Mouse (Mus musculus): ENCODE measurements at regions not wholly inside any gene's neighbourhood (a gene's known extent, or its start where the extent isn't known, plus 50 kb on each side); places are given as distances from the start of the nearest gene placed in this dataset.

DNA sequence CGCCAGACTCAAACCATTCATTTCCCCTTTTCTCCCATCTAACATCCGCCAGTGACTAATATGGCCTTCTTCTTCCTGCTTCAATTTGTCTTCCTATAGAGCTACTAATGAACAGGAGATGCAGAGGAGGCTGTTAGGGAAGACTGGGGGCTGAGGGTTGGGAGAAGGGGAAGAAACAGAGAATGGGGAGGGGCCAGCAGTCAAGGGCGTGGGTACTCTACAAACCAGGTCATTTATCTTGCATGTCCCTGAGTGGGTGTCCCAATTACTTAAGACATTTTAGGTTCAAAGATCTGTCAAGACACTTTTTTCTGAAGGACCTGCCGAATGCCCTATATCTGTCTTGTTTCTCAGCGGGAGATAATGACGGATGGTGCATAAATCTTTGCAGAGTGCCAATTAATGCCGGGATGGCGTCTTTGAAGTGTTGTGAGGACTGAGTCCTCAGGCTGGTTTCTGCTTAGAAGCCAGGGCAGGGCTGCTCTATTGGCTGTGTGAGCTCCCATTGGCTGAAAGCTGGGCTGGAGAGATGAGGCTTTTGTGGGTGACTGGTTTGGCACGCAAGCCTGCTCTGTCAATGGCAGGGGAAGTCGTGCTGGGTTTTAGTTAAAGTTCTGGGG lies 294.7 kb upstream of the Ppp2r3a start:
- Histone ChIP-seq H3K27ac (ENCODE audit: insufficient read depth, low read length) (no peak overlapping the region), H3K27me3 (ENCODE audit: control insufficient read depth, insufficient read depth, low read length) (no peaks in the 10 kb centered on the region), H3K4me1 (ENCODE audit: control insufficient read depth, insufficient read depth, low read length) (no peaks in the 10 kb centered on the region), H3K4me3 (replicated peaks; ENCODE audit: insufficient read depth, low read depth, low read length) (no peak overlapping the region)
- WGBS: 38% methylated on average over 10 of the region's 10 CpGs
- peak in 1 of 2 experiments; percentile 2 for DNase-seq
- TF ChIP-seq CTCF (IDR thresholded peaks at IDR 0.05; ENCODE audit: borderline replicate concordance, insufficient read depth, low read depth, low read length): no peak
- no peak for TF ChIP-seq POLR2A (IDR thresholded peaks at IDR 0.05; ENCODE audit: borderline replicate concordance, insufficient read depth, low read length)

DNA sequence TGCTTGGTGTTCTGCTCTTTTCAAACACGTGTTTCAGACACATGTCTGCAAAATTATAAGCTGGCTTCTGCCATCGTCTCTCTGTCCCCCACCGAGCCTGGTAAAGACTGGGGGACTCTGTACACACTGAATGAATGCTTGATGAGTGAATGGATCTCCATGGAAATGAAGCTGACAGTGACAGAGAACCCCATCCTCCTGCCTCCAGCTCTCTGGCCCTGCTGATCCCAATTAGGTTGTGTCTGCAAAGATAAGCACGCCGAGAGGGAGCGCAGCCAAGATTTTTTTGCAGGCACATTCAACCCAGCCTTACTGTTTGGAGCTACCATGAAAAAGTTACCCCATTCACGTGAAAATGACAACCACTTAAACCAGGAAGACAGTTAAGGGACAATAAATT lies 266.5 kb upstream of the Ppp2r3a start:
- WGBS: 29% methylated on average over 7 of the region's 7 CpGs

DNA sequence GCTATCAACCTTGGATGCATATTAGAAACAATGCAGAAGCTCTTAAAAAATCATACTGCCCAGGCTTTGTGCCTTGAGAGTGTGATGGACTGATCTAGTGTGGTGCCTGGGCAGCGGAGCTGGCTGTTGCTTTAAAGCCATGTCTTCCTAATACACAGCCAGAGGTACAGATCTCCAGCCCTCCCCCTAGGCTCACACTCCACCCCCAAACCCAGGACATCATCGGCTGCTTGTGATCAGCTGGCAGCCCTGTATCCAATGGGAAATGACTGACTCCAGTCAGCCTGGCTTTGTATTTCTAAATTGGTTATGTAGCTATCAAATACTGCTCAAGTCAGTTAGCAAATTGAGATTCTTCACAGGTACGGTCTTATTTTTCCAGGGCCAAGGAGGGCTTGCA lies 259.2 kb upstream of the Ppp2r3a start:
- Histone ChIP-seq H3K4me3 (replicated peaks; ENCODE audit: insufficient read depth, low read depth, low read length) (no peak overlapping the region), H3K27me3 (ENCODE audit: control insufficient read depth, insufficient read depth, low read length) (no peaks in the 10 kb centered on the region), H3K4me1 (ENCODE audit: control insufficient read depth, insufficient read depth, low read length) (no peaks in the 10 kb centered on the region), H3K27ac (ENCODE audit: insufficient read depth, low read length) (no peak overlapping the region)
- DNase-seq: no peak
- TF ChIP-seq POLR2A (IDR thresholded peaks at IDR 0.05; ENCODE audit: borderline replicate concordance, insufficient read depth, low read length) (no peak), CTCF (IDR thresholded peaks at IDR 0.05; ENCODE audit: borderline replicate concordance, insufficient read depth, low read depth, low read length) (no peak)
- WGBS: 73% methylated on average over 3 of the region's 3 CpGs

More for the DNA sequence above, 266.5 kb upstream of the Ppp2r3a start:
- TF ChIP-seq POLR2A (IDR thresholded peaks at IDR 0.05; ENCODE audit: borderline replicate concordance, insufficient read depth, low read length): no peak
- TF ChIP-seq CTCF (IDR thresholded peaks at IDR 0.05; ENCODE audit: borderline replicate concordance, insufficient read depth, low read depth, low read length): no peak
- Histone ChIP-seq H3K4me3 (replicated peaks; ENCODE audit: insufficient read depth, low read depth, low read length) (no peak overlapping the region), H3K27ac (ENCODE audit: insufficient read depth, low read length) (no peak overlapping the region), H3K27me3 (ENCODE audit: control insufficient read depth, insufficient read depth, low read length) (no peaks in the 10 kb centered on the region), H3K4me1 (ENCODE audit: control insufficient read depth, insufficient read depth, low read length) (no peaks in the 10 kb centered on the region; the same call in 1 of the 2 replicates)
- no peak for DNase-seq

DNA sequence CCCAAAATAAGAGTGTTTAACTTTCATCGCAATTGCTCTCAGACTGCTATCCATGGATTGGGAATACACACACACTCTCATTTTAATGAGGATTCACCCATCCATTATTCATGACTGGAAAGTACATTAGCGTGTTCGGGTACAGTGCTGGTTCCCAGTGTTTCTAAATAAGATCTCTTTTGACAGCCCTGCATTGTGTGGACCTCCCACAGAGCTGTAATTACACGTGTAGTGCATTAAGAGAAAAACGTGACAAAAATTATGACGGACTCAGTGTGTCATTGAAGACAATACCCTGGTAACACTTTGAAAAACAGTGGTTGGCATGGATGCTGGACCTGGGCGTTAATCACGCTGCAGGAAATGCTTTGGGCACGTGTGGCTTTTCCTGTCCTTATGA lies 257.6 kb upstream of the Ppp2r3a start:
- TF ChIP-seq POLR2A (IDR thresholded peaks at IDR 0.05; ENCODE audit: borderline replicate concordance, insufficient read depth, low read length): no peak
- no peak for TF ChIP-seq CTCF (IDR thresholded peaks at IDR 0.05; ENCODE audit: borderline replicate concordance, insufficient read depth, low read depth, low read length)
- Histone ChIP-seq H3K4me1 (ENCODE audit: control insufficient read depth, insufficient read depth, low read length) (no peaks in the 10 kb centered on the region), H3K27me3 (ENCODE audit: control insufficient read depth, insufficient read depth, low read length) (no peaks in the 10 kb centered on the region), H3K4me3 (replicated peaks; ENCODE audit: insufficient read depth, low read depth, low read length) (no peak overlapping the region), H3K27ac (ENCODE audit: insufficient read depth, low read length) (no peak overlapping the region)
- WGBS: 47% methylated on average over 9 of the region's 9 CpGs
- DNase-seq: no peak

DNA sequence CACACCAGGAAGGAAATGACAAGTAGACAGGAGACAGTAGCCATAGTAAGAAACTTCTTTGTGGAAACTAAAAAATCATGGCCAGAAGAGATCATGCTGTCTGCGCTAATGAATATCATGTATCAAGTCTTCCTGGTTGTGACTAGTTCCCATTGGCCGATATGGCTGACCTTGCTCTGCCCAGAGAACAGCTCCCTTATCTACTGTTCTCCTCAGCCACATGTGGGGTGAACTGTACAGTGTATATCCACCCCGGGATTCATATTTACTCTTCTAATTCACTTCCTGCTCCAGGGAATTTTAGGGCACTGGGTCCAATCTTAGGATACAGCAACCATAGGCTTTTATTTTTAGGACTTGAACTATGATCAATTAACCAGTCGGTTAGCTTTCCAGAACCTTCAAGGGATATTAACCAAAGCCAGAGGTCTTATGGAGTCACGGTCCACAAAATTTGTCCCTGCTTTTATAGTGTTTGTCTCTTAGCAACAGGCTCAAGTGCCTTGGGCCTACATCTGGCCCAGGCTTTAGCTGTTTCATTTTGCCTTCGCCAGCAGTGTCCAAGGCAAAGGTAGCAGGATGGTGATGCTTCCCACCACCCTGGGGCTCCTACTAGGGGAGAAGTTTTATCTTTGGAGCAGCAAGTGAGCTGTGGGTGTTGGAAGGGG lies 255.6 kb upstream of the Ppp2r3a start:
- H3K4me3 ChIP-seq (replicated peaks; ENCODE audit: insufficient read depth, low read depth, low read length): no peak overlapping the region
- no peak for TF ChIP-seq POLR2A (IDR thresholded peaks at IDR 0.05; ENCODE audit: borderline replicate concordance, insufficient read depth, low read length)
- TF ChIP-seq CTCF (IDR thresholded peaks at IDR 0.05; ENCODE audit: borderline replicate concordance, insufficient read depth, low read depth, low read length): no peak
- WGBS: 88% methylated on average over 6 of the region's 6 CpGs
- no peaks in the 10 kb centered on the region for H3K27me3 ChIP-seq (ENCODE audit: control insufficient read depth, insufficient read depth, low read length)
- no peak for DNase-seq
- no peak overlapping the region for H3K27ac ChIP-seq (ENCODE audit: insufficient read depth, low read length)
- H3K4me1 ChIP-seq (ENCODE audit: control insufficient read depth, insufficient read depth, low read length): no peaks in the 10 kb centered on the region

DNA sequence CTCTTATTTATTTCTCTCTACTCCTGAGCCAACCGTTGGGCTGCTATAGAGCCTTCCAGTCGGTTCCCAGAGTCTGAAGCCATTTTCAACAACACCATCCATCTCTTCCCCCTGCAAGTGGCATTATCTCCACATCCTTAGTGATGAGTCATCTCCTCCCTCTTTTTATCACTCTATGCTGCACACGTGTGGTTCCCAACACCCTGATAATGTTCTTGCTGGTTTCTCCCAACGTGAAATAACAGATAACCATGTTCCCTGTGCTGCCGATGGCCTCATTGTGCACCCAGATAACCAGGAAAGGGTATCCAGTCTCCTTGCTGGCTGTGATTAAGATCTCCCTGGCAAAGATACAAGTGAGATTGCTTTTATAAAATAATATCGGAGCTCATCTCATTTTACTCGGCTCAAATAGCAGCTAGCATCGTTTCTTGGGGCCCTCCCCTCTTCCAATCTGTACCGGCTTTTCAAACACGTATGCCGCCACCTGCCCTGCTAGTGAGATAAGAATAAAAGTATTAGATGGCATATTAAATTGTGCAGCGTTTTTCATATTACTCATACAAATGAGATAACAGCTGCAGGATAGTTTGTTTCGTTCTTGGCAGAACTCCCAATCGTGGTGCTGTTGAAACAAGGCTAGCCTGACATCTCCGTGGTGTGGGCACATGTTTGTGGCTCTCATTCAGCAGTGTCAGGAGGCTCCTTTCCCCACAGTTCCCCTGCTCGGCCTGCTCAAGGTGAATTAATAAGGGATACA lies 250.3 kb upstream of the Ppp2r3a start:
- no peak for DNase-seq
- 49% methylated on average over 16 of the region's 16 CpGs for WGBS
- H3K27ac ChIP-seq (ENCODE audit: insufficient read depth, low read length): no peak overlapping the region

DNA sequence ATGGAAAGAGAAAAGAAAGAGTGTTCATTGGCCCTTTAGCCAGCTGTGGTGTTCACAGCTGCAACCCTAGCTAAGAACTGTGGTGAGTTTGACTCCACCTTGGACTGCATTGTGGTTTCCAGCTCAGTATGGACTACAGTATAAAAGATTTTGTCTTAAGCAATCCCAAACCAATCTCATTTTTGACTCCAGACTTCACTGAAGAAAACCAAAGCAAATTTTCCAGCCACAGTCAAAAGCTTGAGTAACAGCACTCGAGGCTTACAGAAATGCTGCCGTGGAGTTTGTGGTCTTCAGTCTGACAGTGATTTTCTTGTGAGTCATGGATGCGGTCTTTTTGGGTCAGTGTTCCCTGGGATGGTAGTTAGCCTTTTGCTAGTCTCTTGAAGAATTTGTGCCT lies 249.4 kb upstream of the Ppp2r3a start:
- Histone ChIP-seq H3K4me3 (replicated peaks; ENCODE audit: insufficient read depth, low read depth, low read length) (no peak overlapping the region), H3K4me1 (ENCODE audit: control insufficient read depth, insufficient read depth, low read length) (no peaks in the 10 kb centered on the region; the same call in 1 of the 2 replicates), H3K27ac (ENCODE audit: insufficient read depth, low read length) (no peak overlapping the region), H3K27me3 (ENCODE audit: control insufficient read depth, insufficient read depth, low read length) (no peaks in the 10 kb centered on the region)
- 96% methylated on average over 3 of the region's 3 CpGs for WGBS
- no peak for TF ChIP-seq CTCF (IDR thresholded peaks at IDR 0.05; ENCODE audit: borderline replicate concordance, insufficient read depth, low read depth, low read length)
- TF ChIP-seq POLR2A (IDR thresholded peaks at IDR 0.05; ENCODE audit: borderline replicate concordance, insufficient read depth, low read length): no peak
- DNase-seq: no peak

More for the DNA sequence above, 250.3 kb upstream of the Ppp2r3a start:
- TF ChIP-seq CTCF (IDR thresholded peaks at IDR 0.05; ENCODE audit: borderline replicate concordance, insufficient read depth, low read depth, low read length) (no peak), POLR2A (IDR thresholded peaks at IDR 0.05; ENCODE audit: borderline replicate concordance, insufficient read depth, low read length) (no peak)
- H3K4me3 ChIP-seq (replicated peaks; ENCODE audit: insufficient read depth, low read depth, low read length): no peak overlapping the region
- no peaks in the 10 kb centered on the region for H3K27me3 ChIP-seq (ENCODE audit: control insufficient read depth, insufficient read depth, low read length)
- H3K4me1 ChIP-seq (ENCODE audit: control insufficient read depth, insufficient read depth, low read length): no peaks in the 10 kb centered on the region

Measured in cerebellum, adult 2 months (tissue).